Mouse (Mus musculus): ENCODE measurements at regions not wholly inside any gene's neighbourhood (a gene's known extent, or its start where the extent isn't known, plus 50 kb on each side); places are given as distances from the start of the nearest gene placed in this dataset.

DNA sequence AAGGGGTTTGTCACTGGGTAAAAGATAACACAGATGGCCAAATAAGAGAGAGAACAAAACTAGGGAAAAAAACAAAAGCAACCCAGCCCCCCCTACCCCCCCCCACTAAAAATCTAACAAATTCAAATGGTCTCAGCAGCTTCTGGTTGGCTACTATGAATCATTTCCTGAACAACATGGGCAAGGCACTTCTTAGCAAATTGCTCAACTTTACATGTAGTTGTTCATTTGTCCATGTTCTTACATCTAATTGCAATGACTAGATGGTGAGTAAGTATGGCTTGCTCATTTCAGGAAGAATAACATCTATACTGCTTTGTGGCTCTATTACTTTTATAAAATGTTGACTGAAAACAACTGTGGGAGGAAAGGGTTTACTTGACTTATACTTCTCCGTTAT lies 1124.9 kb upstream of the Fbxo33 start:
- TF ChIP-seq POLR2A (IDR thresholded peaks at IDR 0.05; ENCODE audit: borderline replicate concordance, extremely low read depth, insufficient read depth, insufficient read length, poor library complexity, severe bottlenecking): no peak
- TF ChIP-seq CTCF (IDR thresholded peaks at IDR 0.05; ENCODE audit: borderline replicate concordance, extremely low read depth, insufficient read depth, insufficient read length): no peak

Measured in brain, embryonic 14.5 days (tissue).